Mouse (Mus musculus) erythroid progenitor cell, adult 5-6 weeks (primary cell): ENCODE results near the gene Usp7. TPM values are rescaled to one million over a fixed set of nuclear protein-coding genes. Genes with fewer than 3 reads are reported as not detected.
"Not testable (repeated sequence)": the region's sequence is repeated elsewhere in the genome, so short reads cannot be mapped to it uniquely, and the experiment has no call there.

Experiments used
- ATAC-seq: replicated peaks from 2 replicates; pipeline ENCODE4 v1.8.0; 2016; ENCODE audit warnings: moderate number of reproducible peaks, mild to moderate bottlenecking, moderate TSS enrichment, inconsistent platforms; ENCODE audit not compliant: poor library complexity, low FRiP score, severe bottlenecking
- total RNA-seq, 2 experiments: library from RNA; stranded (forward) in 1 of 2; stranded (reverse) in 1 of 2; fragments of 150-400 nt in 1 of 2; fragments of 186-747, 209-891 nt in 1 of 2; gene quantifications; 2 replicates each; pipeline versions ENCODE4 v1.2.3 to v1.2.4; 2015 to 2017; ENCODE audit warnings: low replicate concordance in 2 of 2

Usp7 gene
- total RNA-seq, 2 experiments from 2014 or later = 897 to 1,089 TPM

GRCm38 (mm10) chr16:8784753-8785152 lies 7.4 kb downstream of the Usp7 start:
- ATAC-seq = no peak

GRCm38 (mm10) chr16:8783198-8783913 lies 8.8 kb downstream of the Usp7 start:
- ATAC-seq = no peak

- no peak for ATAC-seq
These were observed 10.4 kb downstream of the Usp7 start for GRCm38 (mm10) chr16:8781660-8782059.

- ATAC-seq = no peak
These were observed 10.9 kb downstream of the Usp7 start for GRCm38 (mm10) chr16:8781191-8781590.

GRCm38 (mm10) chr16:8780187-8780586 lies 11.9 kb downstream of the Usp7 start:
- no peak for ATAC-seq

- no peak for ATAC-seq
These were observed 13.4 kb downstream of the Usp7 start for GRCm38 (mm10) chr16:8778697-8779096.

GRCm38 (mm10) chr16:8777202-8777601 lies 14.9 kb downstream of the Usp7 start:
- no peak for ATAC-seq

- ATAC-seq = no peak
These were observed 15.5 kb downstream of the Usp7 start for GRCm38 (mm10) chr16:8776634-8777033.

GRCm38 (mm10) chr16:8771086-8771485 lies 21.0 kb downstream of the Usp7 start:
- ATAC-seq = no peak

- ATAC-seq = not testable (repeated sequence)
These were observed 21.8 kb downstream of the Usp7 start for GRCm38 (mm10) chr16:8770342-8770741.

- ATAC-seq = no peak
These were observed 22.6 kb downstream of the Usp7 start for GRCm38 (mm10) chr16:8769466-8769865.

GRCm38 (mm10) chr16:8769065-8769464 lies 23.0 kb downstream of the Usp7 start:
- peak; percentile 83 for ATAC-seq

GRCm38 (mm10) chr16:8768588-8768987 lies 23.5 kb downstream of the Usp7 start:
- ATAC-seq = 0 out of 2 replicates have a peak, but pooled peaks have one; percentile 24

GRCm38 (mm10) chr16:8768071-8768470 lies 24.0 kb downstream of the Usp7 start:
- peak; percentile 54 for ATAC-seq

GRCm38 (mm10) chr16:8767133-8768052 lies 24.7 kb downstream of the Usp7 start:
- ATAC-seq = peak; percentile 82

GRCm38 (mm10) chr16:8766196-8766595 lies 25.9 kb downstream of the Usp7 start:
- no peak for ATAC-seq

GRCm38 (mm10) chr16:8764124-8764907 lies 27.8 kb downstream of the Usp7 start:
- ATAC-seq = 0 out of 2 replicates have a peak, but pooled peaks have one; percentile 36

- ATAC-seq = no peak
These were observed 29.1 kb downstream of the Usp7 start for GRCm38 (mm10) chr16:8763028-8763427.

GRCm38 (mm10) chr16:8761894-8762293 lies 30.2 kb downstream of the Usp7 start:
- peak; percentile 66 for ATAC-seq

- peak; percentile 65 for ATAC-seq
These were observed 31.1 kb downstream of the Usp7 start for GRCm38 (mm10) chr16:8761005-8761404.
